Mouse (Mus musculus): Measurements from ENCODE around the gene Nck2. TPM values are rescaled to one million over a fixed set of nuclear protein-coding genes. Genes with fewer than 3 reads are reported as not detected.
"Not testable (repeated sequence)": the region's sequence is repeated elsewhere in the genome, so short reads cannot be mapped to it uniquely, and the experiment has no call there.

The Nck2 gene
- total RNA-seq, 1 experiment from 2014 or later, result 16.6 TPM

DNA sequence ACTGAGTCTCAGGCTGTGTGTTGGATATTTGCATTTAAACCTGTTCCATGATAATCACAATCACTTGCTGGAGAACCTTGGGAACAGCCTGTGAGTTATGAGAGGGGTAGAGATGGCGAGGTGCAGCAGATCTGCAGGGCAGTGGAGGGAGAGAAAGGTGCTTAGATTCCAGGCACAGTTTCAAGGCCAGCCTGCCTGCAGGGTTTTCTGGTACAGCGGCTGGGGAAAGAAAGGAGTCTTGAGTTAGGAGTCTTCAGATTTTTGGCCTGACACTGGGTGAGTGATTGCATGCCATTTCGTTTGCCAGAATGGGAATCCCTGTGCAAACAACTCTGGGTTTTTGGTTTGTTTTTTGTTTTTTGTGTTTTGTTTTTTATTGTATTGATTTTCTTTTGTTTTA, 80.0 kb downstream of the Nck2 start:
- ATAC-seq (replicated peaks; ENCODE audit: low read depth, poor library complexity, severe bottlenecking), result no peak

DNA sequence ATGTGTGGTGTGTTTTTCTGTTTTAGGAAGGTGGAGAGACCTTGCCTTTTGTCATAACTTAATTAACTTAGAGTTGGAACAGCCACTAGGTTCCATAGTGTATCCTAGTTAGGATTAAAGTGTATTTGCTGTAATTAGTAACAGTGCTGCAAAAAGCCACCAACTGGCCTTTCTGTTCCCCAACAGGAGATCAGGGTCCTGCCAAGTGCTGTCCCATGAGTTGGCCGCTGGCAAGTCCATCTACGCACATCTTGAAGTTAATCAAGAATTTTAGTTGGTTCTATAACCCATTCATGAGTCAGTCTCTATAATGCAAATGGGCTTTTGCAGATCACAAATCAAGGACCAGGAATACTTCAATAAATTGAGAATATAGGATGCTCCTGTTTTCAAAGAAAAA, 83.9 kb downstream of the Nck2 start:
- ATAC-seq (replicated peaks; ENCODE audit: low read depth, poor library complexity, severe bottlenecking), result no peak

DNA sequence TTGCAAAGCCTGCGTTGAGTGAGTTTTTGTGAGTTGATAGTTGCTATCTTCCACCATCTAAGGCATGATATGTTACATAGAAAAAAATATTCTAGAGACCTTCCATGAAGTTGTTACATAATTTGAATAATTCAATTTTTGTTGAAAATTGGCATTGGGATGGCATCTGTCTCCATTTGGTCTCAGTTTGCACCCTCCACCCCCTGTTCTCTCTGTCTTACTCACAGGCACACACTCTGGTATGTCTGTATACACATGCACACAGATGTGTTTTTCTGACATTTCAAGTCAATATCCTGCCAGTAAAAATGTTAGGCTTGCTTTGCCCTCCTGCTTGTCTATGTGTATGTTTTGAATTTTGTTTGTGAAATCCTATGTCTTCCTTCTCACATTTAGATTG, 84.7 kb downstream of the Nck2 start:
- ATAC-seq (replicated peaks; ENCODE audit: low read depth, poor library complexity, severe bottlenecking), result no peak

DNA sequence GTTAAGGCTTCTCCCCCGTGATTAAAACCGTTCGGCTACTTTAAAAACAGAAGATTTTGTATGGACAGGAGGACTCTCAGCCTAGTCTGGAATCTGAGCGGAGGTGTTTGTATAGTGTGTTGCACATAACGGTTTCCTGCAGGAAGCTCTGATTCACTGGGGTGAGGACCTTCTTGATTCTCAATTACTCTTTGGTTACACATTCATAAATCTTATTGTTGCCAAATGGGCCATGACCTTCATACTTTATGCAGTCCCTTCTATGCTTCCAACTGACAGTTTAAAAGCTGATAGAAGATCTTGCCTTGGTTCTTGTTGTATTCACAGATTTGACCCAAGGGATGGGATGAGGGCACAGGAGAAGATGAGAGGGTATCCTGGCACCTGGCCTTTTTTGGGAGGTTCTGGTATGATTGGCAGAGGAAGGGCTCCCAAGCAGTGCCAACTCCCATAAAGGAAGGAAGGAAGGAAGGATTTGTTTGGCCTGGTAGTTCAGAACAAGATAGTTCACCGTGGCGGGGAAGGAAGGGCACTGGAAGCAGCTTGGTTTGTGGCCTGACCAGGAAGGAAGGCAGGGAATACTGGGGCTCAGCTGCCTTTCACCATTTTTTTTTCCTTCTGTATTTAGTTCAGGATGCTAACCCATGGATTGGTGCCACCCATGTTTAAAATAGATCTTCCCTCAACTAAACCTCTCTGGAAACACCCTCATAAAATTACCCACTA, 86.1 kb downstream of the Nck2 start:
- no peak for ATAC-seq (replicated peaks; ENCODE audit: low read depth, poor library complexity, severe bottlenecking)

DNA sequence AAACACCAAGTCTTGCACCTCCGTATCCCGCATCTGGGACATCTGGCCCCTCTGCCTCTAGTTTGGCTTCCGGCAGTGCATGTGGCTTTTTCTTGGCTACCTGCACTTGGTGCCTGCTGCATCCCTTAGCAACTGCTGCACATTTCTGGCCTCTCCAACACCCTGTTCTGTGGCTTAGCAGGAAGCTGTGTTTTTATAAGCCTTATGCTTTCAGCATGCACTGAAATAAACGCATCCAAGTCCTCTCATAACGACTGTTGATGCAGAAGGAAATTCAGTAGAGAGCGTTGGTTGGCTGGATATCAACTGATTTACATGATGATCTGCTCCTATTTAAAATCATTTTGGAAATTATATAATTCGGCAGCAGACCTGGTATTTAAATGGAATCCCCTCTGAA, 86.9 kb downstream of the Nck2 start:
- ATAC-seq (replicated peaks; ENCODE audit: low read depth, poor library complexity, severe bottlenecking), result no peak

DNA sequence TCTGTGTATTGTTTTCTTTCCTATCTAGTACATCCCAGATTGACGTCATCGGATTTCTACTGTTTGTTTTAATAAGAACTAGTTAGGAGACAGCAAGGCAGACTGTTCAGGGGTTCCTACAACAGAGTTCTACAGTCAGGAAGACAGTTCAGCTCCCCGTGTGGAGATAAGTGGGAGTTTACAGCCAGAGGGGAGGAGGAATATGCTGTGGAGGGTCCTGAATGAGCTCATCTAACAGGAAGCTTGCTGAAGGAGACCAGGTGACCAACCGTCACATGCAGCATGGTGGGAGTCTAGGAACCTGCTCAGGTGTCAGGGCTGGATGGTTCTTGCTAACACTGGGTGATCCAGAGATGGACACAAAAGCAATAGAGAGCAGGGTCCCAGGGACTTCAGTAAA, 87.9 kb downstream of the Nck2 start:
- no peak for ATAC-seq (replicated peaks; ENCODE audit: low read depth, poor library complexity, severe bottlenecking)

DNA sequence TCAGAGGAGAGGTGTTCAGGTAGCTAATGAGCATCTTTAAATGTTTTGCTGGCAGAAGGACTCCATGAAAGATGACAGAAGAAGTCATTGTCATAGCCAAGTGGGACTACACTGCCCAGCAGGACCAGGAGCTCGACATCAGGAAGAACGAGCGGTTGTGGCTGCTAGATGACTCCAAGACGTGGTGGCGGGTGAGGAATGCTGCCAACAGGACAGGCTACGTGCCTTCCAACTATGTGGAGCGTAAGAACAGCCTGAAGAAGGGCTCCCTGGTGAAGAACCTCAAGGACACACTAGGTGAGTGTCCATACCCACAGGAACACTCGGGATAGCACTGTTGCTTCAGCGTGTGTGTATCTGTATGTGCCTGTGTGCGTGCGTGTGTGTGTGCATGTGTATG, 89.1 kb downstream of the Nck2 start:
- not testable (repeated sequence) for ATAC-seq (replicated peaks; ENCODE audit: low read depth, poor library complexity, severe bottlenecking)

DNA sequence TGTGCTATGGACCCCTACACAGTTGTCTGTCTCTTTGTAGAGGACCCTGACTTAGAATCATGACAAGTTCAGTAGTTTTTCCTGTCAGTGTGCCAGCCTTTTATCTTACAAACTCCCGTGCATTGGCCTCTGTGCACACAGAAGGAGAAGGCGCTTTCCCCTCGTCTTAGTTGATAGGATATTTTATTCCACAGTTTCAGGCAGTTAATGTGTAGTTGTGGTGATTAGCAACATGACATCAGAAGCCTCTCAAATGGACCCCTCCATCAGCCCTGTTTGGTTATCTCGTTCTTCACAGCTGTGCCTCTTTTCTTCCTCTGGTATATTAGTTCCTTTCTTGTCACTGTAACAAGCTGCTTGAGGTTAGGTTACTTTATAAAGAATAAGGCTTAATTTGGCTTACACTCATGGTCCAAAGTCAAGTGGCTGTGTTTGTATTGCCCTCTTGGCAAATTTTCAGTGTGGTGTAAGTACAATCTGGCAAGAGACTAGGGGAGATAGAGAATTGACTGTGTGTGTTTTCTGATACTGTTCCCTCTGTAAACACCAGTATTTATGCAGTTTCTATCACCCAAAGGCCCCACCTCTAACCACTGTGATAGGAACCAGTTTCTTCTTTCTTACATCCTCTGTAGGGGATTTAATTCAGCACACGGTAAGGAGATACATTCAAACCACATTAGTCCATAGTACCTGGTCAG, 89.8 kb downstream of the Nck2 start:
- ATAC-seq (replicated peaks; ENCODE audit: low read depth, poor library complexity, severe bottlenecking), result peak; percentile 68

DNA sequence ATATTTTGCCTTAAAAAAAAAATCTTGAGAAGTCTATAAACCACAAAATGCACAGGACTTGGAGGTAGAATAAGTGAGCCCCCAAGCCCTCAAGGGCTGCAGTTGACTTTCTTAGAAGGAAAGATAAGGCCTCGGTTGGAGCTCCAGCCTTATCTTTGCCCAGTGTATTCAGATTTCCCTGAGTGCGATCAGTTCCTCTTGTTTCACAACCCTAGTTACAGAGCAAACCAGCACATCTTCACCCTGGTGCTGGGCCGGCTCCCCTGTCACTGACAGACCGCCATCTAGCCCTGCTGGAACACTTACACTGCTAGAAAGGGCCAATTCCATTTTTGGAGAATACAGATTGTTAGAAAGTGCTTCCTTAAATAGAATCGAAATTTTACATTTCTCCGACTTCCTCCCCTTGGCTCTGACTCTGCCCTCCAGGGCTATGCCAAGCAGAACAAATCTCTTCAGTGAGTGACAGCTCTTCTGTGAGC, 91.2 kb downstream of the Nck2 start:
- peak; percentile 60 for ATAC-seq (replicated peaks; ENCODE audit: low read depth, poor library complexity, severe bottlenecking)

DNA sequence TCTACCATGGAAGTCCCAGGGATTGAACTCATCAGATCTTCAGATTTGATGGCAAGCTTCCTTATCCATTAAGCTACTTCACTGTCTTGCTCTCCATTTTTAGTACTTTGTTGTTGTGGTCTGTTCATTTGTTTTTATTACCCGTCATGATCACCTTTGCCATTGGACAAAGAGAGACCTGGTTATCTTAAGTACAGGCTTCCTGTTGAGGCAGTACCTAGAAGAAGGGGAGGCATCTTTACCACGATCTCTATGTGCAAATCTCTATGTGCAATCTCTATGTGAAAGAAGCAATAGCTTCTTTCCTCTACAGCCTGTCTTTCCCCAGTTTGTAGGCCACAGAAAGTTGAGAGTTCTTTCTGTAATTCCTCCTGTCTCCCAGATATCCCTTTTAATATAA, 91.9 kb downstream of the Nck2 start:
- no peak for ATAC-seq (replicated peaks; ENCODE audit: low read depth, poor library complexity, severe bottlenecking)

DNA sequence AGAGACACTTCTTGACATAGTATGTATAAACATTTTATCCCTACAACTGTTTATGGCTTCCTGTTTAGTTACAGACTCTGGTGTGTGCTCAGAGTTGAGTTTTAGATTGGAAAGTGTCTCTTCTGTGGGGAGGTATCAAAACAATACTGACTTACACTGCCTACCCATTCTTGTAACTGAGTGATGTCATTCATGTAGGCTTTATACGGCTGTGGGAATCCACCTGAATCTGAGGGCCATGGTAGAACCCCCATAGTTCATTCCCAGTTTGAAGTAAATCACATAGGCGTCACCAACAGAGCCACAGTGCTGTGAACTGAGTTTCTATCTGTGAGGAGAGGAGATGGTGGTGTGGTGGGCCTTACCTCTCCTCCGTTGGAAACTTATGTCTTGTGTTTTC, 92.6 kb downstream of the Nck2 start:
- no peak for ATAC-seq (replicated peaks; ENCODE audit: low read depth, poor library complexity, severe bottlenecking)

DNA sequence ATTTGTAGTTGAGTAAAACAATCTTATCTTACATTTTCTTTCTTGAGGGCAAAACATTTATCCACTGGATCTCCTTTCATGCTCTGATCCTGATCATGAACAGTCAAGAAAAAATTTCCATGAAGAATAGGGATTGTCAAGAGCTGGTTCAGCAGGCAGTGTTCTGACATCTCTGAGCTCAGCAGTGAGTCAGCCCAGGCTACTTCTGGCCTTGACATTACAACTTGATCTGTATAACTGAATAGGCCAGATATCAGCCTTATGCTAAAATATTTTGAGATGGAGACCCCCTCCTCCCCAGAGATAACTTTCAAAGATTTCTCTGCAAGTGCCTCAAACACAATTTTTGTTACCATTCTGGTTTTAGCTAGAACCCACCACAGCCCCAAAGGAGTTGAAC, 93.1 kb downstream of the Nck2 start:
- ATAC-seq (replicated peaks; ENCODE audit: low read depth, poor library complexity, severe bottlenecking), result no peak

DNA sequence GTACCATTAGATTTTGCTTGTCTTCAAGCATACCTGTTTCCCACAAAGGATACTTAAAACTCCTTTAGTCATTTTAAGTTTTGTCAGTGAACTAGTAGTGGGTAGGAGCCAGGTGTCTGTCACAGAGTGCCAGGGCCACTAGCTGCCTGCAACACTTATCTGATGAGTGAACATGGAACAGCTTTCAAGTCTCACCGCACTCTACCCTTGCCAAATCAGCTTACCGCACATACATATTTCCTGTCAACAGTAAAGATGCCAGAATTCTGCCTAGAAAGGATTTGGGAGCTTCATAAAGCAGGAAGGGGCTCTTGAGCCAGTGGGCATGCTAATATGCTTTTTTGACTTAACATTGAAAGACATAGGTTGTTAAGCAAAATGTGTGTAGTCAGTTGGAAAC, 94.3 kb downstream of the Nck2 start:
- ATAC-seq (replicated peaks; ENCODE audit: low read depth, poor library complexity, severe bottlenecking), result peak; percentile 23; the same call in 1 of the 2 replicates

DNA sequence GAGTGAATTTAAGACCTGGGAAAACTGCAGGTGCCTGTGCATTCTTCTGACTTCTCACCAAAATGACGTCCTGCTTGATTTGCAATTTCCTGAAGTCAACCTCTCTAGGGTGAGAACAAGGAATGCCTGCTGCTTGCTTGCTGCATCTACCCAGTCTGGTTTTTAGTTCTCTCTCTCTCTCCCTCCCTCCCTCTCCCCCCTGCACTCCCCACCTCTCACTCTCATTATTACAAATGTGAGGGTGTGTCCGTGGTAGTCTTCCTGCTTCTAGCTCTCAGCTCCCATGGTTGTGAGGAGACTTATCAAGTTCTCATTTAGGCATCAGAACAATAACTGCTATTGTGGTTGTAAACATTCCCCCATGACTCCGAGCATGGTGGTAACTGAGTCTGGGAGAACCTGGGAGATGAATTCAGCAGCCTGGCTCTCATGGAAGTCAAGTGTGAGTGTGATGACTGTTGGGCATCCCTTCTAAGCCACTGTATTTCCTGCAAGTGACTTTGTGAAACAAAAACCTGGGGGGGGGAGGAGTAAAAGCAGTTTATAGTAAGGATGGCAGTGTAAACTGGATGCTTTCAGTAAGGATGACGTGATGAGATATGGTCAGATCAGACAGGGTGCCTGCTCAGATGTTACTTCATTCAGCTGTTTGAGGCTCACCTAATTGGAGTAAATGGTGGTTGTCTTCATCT, 95.5 kb downstream of the Nck2 start:
- ATAC-seq (replicated peaks; ENCODE audit: low read depth, poor library complexity, severe bottlenecking), result no peak

DNA sequence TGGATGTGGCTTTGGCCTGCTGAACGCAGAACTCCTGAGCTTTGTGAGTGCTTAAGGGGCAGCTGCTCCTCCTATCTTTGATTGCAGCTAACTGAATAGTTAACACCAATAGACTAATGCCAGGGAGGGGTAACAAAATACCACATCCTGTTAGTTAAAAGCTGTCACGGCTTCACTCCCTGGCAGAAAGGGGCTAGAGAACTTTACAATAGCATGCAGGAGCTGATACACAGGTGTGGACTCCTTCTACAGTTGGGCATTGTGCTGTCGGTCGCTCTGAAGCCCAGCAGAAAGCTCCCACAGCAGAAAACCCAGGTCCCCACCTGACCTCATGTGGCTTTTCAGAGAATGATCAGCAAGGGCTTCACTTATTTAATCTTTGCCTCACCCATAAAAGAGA, 98.0 kb downstream of the Nck2 start:
- peak; percentile 65 for ATAC-seq (replicated peaks; ENCODE audit: low read depth, poor library complexity, severe bottlenecking)

DNA sequence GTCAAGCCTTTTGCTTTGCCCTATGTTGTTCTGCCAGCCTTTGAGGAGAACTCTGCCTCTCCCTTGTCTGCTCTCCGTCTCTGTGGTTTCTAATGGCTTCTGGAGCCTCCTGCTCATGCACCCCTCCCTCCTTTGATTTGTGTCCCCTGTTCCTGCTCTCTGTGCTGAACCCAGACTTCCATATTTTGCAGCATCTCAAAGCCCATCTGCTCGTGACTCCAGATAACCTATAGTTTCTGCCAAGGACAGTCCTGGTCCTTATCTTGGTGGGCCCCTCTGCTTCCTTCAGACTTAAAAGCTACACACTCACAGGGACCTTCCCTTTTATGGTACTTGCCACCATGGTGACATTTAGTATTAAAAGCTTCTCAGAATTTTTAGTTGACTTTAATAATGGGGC, 103.3 kb downstream of the Nck2 start:
- peak; percentile 78 for ATAC-seq (replicated peaks; ENCODE audit: low read depth, poor library complexity, severe bottlenecking)

DNA sequence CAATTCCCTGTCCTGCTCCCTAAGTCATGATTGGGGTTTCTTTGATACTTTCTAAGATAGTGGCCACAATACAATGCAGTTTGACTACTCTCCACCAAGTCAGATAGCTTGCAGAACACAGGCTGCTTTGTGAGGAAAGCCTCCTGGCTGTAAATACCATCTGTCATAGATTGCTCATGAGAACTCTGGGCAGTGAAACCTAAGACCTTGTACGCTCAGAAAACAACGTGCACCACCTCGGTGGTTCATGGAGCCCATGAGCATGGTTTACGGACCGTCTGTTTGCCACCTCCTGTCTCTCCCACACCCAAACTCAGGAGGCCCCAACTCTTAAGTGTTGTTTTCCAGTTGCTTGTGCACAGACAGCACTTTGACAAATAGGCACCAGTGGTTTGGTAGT, 104.4 kb downstream of the Nck2 start:
- ATAC-seq (replicated peaks; ENCODE audit: low read depth, poor library complexity, severe bottlenecking), result no peak

DNA sequence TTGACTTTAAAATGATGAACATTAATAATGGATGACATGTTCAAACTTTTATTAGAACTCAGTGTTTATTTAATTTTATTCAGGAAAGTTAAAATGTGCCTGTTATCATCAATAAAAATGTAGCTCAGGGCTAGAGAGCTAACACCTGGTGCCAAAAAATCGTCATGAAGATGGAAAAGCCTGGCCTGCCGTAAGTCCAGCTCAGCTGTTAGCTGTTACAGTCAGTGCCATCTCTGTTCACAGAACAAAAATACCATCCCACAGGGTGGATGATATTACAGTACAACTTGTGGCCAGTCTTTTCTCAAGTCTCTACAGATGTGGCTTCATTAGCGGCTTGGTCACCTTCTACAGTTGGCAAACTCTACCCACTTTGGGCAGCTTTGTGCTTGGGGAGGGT, 106.1 kb downstream of the Nck2 start:
- ATAC-seq (replicated peaks; ENCODE audit: low read depth, poor library complexity, severe bottlenecking), result no peak

DNA sequence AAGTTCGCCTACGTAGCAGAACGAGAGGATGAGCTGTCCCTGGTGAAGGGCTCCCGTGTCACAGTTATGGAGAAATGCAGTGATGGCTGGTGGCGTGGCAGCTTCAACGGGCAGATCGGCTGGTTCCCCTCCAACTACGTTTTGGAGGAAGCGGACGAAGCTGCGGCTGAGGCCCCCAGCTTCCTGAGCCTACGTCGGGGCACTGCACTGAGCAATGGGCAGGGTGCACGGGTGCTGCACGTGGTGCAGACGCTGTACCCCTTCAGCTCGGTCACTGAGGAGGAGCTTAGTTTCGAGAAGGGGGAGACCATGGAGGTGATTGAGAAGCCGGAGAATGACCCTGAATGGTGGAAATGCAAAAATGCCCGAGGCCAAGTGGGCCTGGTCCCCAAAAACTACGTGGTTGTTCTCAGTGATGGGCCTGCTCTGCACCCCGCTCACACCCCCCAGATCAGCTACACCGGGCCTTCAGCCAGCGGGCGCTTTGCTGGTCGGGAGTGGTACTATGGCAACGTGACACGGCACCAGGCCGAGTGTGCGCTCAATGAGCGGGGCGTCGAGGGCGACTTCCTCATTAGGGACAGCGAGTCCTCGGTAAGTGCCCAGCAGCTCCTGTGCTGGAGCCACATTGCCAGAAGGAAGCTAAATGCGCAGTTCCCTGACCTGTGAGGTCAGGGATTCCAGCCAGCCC, 109.8 kb downstream of the Nck2 start:
- ATAC-seq (replicated peaks; ENCODE audit: low read depth, poor library complexity, severe bottlenecking), result peak; percentile 82

DNA sequence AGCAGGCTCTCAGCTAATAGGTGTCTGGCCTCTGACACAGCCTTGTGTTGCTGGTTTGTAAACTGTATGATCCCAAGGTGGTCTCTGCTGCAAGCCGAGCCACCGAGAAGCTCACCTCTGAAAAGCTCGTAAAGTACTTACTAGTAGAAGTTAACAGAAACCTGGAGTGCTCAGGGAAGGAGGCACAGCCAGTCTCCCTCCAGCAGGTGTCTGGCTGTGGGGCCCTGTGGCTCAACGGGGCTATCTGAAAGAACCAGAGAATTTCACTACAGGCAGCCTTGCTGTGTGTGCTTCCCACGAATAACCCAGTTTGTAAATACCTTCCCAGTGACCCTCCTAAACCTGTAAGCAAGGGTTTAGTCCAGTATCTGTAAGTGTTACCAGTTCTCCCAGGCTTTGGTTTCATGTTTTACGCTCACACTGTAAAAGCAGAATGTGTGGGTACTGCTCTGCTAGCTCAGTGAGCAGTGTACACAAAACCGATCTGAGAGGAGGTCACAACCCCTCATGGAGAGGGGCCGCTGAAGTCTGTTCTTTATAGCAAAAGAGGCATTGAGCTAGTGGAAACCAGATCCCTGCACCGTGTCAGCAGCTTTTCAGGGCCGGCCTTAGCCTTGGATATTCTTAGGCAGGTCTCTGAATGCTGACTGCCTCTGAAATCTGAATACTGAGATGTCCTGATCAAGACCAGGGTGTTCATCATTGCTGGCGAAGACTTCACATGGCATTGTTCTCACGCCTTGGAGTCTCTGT, 111.0 kb downstream of the Nck2 start:
- no peak for ATAC-seq (replicated peaks; ENCODE audit: low read depth, poor library complexity, severe bottlenecking)

Measured in common myeloid progenitor, adult 5-6 weeks (primary cell).